Mouse (Mus musculus) forebrain, embryonic 11.5 days (tissue): Measurements from ENCODE around the gene Fam117a. TPM values are rescaled to one million over a fixed set of nuclear protein-coding genes. Genes with fewer than 3 reads are reported as not detected.

Source experiments
- ATAC-seq: fragments of 200-750 bp; cut with Nextera tagmentation; replicated peaks from 2 replicates; pipeline ENCODE4 v1.8.0; 2017; ENCODE audit warnings: moderate TSS enrichment; ENCODE audit not compliant: low FRiP score
- DNase-seq: peaks from one replicate; pipeline ENCODE4 v3.0.0-alpha.2; 2017; ENCODE audit warnings: low spot score
- H3K27ac ChIP-seq: fragments of 300-500 bp; sonication (generic); 2 replicates; pipeline ENCODE4 v1.5.1; 2014; ENCODE audit warnings: low read depth, low read length
- H3K27me3 ChIP-seq: fragments of 300-500 bp; sonication (generic); 2 replicates; pipeline ENCODE4 v1.6.1; 2014; ENCODE audit warnings: mild to moderate bottlenecking, low read length, mixed read lengths; ENCODE audit not compliant: control insufficient read depth, insufficient read depth
- H3K36me3 ChIP-seq: fragments of 300-500 bp; sonication (generic); 2 replicates; pipeline ENCODE4 v1.6.1; 2014; ENCODE audit warnings: mild to moderate bottlenecking, low read length, moderate library complexity, mixed read lengths; ENCODE audit not compliant: control insufficient read depth, insufficient read depth
- H3K4me1 ChIP-seq: fragments of 300-500 bp; sonication (generic); replicated peaks from 2 replicates; pipeline ENCODE4 v1.6.1; 2014; ENCODE audit warnings: low read length, mixed read lengths; ENCODE audit not compliant: control insufficient read depth, insufficient read depth
- H3K4me2 ChIP-seq: fragments of 300-500 bp; sonication (generic); 2 replicates; pipeline ENCODE4 v1.6.1; 2014; ENCODE audit warnings: low read depth, mild to moderate bottlenecking, low read length, moderate library complexity, mixed read lengths; ENCODE audit not compliant: severe bottlenecking
- H3K4me3 ChIP-seq: fragments of 300-500 bp; sonication (generic); 2 replicates; pipeline ENCODE4 v1.5.1; 2014; ENCODE audit warnings: low read depth, low read length
- H3K9ac ChIP-seq: fragments of 300-500 bp; sonication (generic); 2 replicates; pipeline ENCODE4 v1.6.1; 2014; ENCODE audit warnings: low read length
- H3K9me3 ChIP-seq: fragments of 300-500 bp; sonication (generic); 2 replicates; pipeline ENCODE4 v1.6.1; 2016; ENCODE audit warnings: low read length, mixed read lengths; ENCODE audit not compliant: control insufficient read depth
- WGBS: fragments of 180-500 bp; shearing (Covaris S2); extraction: QIAGEN DNeasy Blood & Tissue Kit; methylation state at CpG from one replicate; pipeline ENCODE4 v1.1.7; 2014; 5-methylcytosine and 5-hydroxymethylcytosine counted together
- polyA plus RNA-seq: library from polyadenylated mRNA; unstranded; fragments of >200 nt; fragmentation: Nextera tagmentation; extraction: Ambion mirVana; gene quantifications from 2 replicates; pipeline ENCODE4 v1.2.1, GENCODE M21; 2014

Fam117a gene
- polyA plus RNA-seq, 1 experiment from 2014 or later = 8.9 TPM

GRCm38 (mm10) chr11:95324181-95324580 is 12.6 kb upstream of the Fam117a start:
- DNase-seq (no peak), ATAC-seq (no peak)
- H3K27ac ChIP-seq = no peak overlapping the region
- H3K27me3 ChIP-seq = no peaks in the 10 kb centered on the region
- H3K9me3 ChIP-seq = no peaks in the 10 kb centered on the region
- H3K4me1 ChIP-seq = no peaks in the 10 kb centered on the region
- WGBS = 87% methylated on average over 10 of the region's 10 CpGs
- no peaks in the 10 kb centered on the region for H3K36me3 ChIP-seq
- H3K4me3 ChIP-seq = no peak overlapping the region
- H3K9ac ChIP-seq = no peak overlapping the region
- no peak overlapping the region for H3K4me2 ChIP-seq

- H3K27ac ChIP-seq = no peak overlapping the region
- no peaks in the 10 kb centered on the region for H3K27me3 ChIP-seq
- no peak for ATAC-seq
- no peak overlapping the region for H3K9ac ChIP-seq
- WGBS = 91% methylated on average over 4 of the region's 4 CpGs
- no peaks in the 10 kb centered on the region for H3K36me3 ChIP-seq
- no peak overlapping the region for H3K4me3 ChIP-seq
- H3K9me3 ChIP-seq = no peaks in the 10 kb centered on the region
- DNase-seq = no peak
- no peak overlapping the region for H3K4me2 ChIP-seq
- H3K4me1 ChIP-seq = no peaks in the 10 kb centered on the region
Measured at GRCm38 (mm10) chr11:95325832-95326231, 11.0 kb upstream of the Fam117a start.

- no peak for ATAC-seq
- 80% methylated on average over 11 of the region's 11 CpGs for WGBS
- Histone ChIP-seq H3K36me3 (no peaks in the 10 kb centered on the region), H3K4me3 (no peak overlapping the region), H3K27ac (no peak overlapping the region), H3K9ac (no peak overlapping the region), H3K9me3 (no peaks in the 10 kb centered on the region), H3K4me1 (no peaks in the 10 kb centered on the region), H3K4me2 (no peak overlapping the region), H3K27me3 (no peaks in the 10 kb centered on the region)
- DNase-seq = no peak
Measured at GRCm38 (mm10) chr11:95326243-95326642, 10.6 kb upstream of the Fam117a start.

GRCm38 (mm10) chr11:95328629-95329028 is 8.2 kb upstream of the Fam117a start:
- no peak overlapping the region for H3K9ac ChIP-seq
- ATAC-seq (no peak), DNase-seq (no peak)
- H3K27ac ChIP-seq = no peak overlapping the region
- WGBS = 81% methylated on average over 5 of the region's 5 CpGs
- no peak overlapping the region for H3K4me2 ChIP-seq
- no peaks in the 10 kb centered on the region for H3K4me1 ChIP-seq
- H3K4me3 ChIP-seq = no peak overlapping the region
- H3K36me3 ChIP-seq = no peaks in the 10 kb centered on the region
- no peaks in the 10 kb centered on the region for H3K9me3 ChIP-seq
- H3K27me3 ChIP-seq = no peaks in the 10 kb centered on the region

- no peak for ATAC-seq
- 89% methylated on average over 1 of the region's 1 CpGs for WGBS
Measured at GRCm38 (mm10) chr11:95330662-95331061, 6.2 kb upstream of the Fam117a start.

GRCm38 (mm10) chr11:95333209-95333608 is 3.6 kb upstream of the Fam117a start:
- Histone ChIP-seq H3K4me2 (no peak overlapping the region), H3K9me3 (no peaks in the 10 kb centered on the region), H3K4me1 (no peaks in the 10 kb centered on the region; the same call in 1 of the 2 replicates), H3K27ac (no peak overlapping the region), H3K27me3 (0 out of 2 replicates have a peak, but pooled peaks cover 2% of the 10 kb centered on the region), H3K9ac (no peak overlapping the region), H3K4me3 (no peak overlapping the region), H3K36me3 (no peaks in the 10 kb centered on the region)
- 67% methylated on average over 4 of the region's 4 CpGs for WGBS
- DNase-seq (no peak), ATAC-seq (no peak)

More at GRCm38 (mm10) chr11:95330662-95331061, 6.2 kb upstream of the Fam117a start:
- Histone ChIP-seq H3K9ac (no peak overlapping the region), H3K4me2 (no peak overlapping the region), H3K27me3 (no peaks in the 10 kb centered on the region), H3K4me1 (no peaks in the 10 kb centered on the region), H3K4me3 (no peak overlapping the region), H3K9me3 (no peaks in the 10 kb centered on the region), H3K36me3 (no peaks in the 10 kb centered on the region), H3K27ac (no peak overlapping the region)
- DNase-seq = no peak

- H3K27ac ChIP-seq = no peak overlapping the region
- ATAC-seq (no peak), DNase-seq (no peak)
- no peak overlapping the region for H3K9ac ChIP-seq
- H3K9me3 ChIP-seq = no peaks in the 10 kb centered on the region
- H3K36me3 ChIP-seq = no peaks in the 10 kb centered on the region
- WGBS = 87% methylated on average over 9 of the region's 9 CpGs
- 0 out of 2 replicates have a peak, but pooled peaks cover 2% of the 10 kb centered on the region for H3K27me3 ChIP-seq
- no peaks in the 10 kb centered on the region; the same call in 1 of the 2 replicates for H3K4me1 ChIP-seq
- no peak overlapping the region for H3K4me2 ChIP-seq
- H3K4me3 ChIP-seq = no peak overlapping the region
Measured at GRCm38 (mm10) chr11:95333805-95334204, 3.0 kb upstream of the Fam117a start.

- Histone ChIP-seq H3K9me3 (no peaks in the 10 kb centered on the region), H3K4me1 (no peaks in the 10 kb centered on the region; the same call in 1 of the 2 replicates), H3K36me3 (no peaks in the 10 kb centered on the region), H3K27me3 (0 out of 2 replicates have a peak, but pooled peaks cover 2% of the 10 kb centered on the region), H3K4me2 (no peak overlapping the region), H3K9ac (no peak overlapping the region), H3K27ac (no peak overlapping the region), H3K4me3 (no peak overlapping the region)
- DNase-seq (no peak), ATAC-seq (no peak)
- 69% methylated on average over 5 of the region's 5 CpGs for WGBS
Measured at GRCm38 (mm10) chr11:95334448-95335060, 2.3 kb upstream of the Fam117a start.
